Mouse (Mus musculus): ENCODE measurements around the gene Syap1. TPM values are rescaled to one million over a fixed set of nuclear protein-coding genes. Genes with fewer than 3 reads are reported as not detected.

Gene Syap1
- 16.4 and 18.8 TPM in 2 replicates for polyA plus RNA-seq (2012; rRNA removed; ENCODE audit: low replicate concordance)

GRCm38 (mm10) chrX:162887931-162888511 lies at the start of gene Syap1:
Gene Syap1, minus strand, starts transcription at chrX:162888447.

GRCm38 (mm10) chrX:162900938-162901337 lies 12.7 kb upstream of the Syap1 start, which contains the start of gene Ctps2:
Gene Ctps2, plus strand, starts transcription at chrX:162901238.

GRCm38 (mm10) chrX:162829203-162829708 lies 59.0 kb downstream of the Syap1 start, which contains the start of gene Txlng:
Gene Txlng, minus strand, starts transcription at chrX:162829454.

Other genes starting within 250 kb of the Syap1 start
- 1.1 and 1.6 TPM in 2 replicates for gene Reps2, start 244.8 kb downstream of the Syap1 start, polyA plus RNA-seq (2012; rRNA removed; ENCODE audit: low replicate concordance)
- gene Rbbp7, start 128.0 kb downstream of the Syap1 start, polyA plus RNA-seq (2012; rRNA removed; ENCODE audit: low replicate concordance) = 36.0 and 84.8 TPM in 2 replicates
- 2.0 and 7.6 TPM in 2 replicates for gene Txlng, start 59.0 kb downstream of the Syap1 start, polyA plus RNA-seq (2012; rRNA removed; ENCODE audit: low replicate concordance)
- 9.6 and 34.0 TPM in 2 replicates for gene Ctps2, start 12.8 kb upstream of the Syap1 start, polyA plus RNA-seq (2012; rRNA removed; ENCODE audit: low replicate concordance)
- not detected in 2 replicates for gene S100g, start 76.2 kb upstream of the Syap1 start, polyA plus RNA-seq (2012; rRNA removed; ENCODE audit: low replicate concordance)